ENCODE assay signal across 8 mouse cellular contexts in genomic region chr10:25359208-25359958, GRCm38 (mm10). TPM values are rescaled to one million over a fixed set of nuclear protein-coding genes. Genes with fewer than 3 reads are reported as not detected.
A peak's percentile ranks its signal among the peaks of the same experiment; 100 is the strongest.
DNase-seq lines count a peak whose midpoint lies in the region; ATAC-seq lines count a peak whose summit lies in the region.

Epb41l2 (plus strand) TSS chr10:25359798.

- peak within 1 kb of the TSS; percentile 82 for H3K4me3 ChIP-seq in intestine, embryonic 14.5 days (ENCODE audit: low read depth, low read length)

- peak within 1 kb of the TSS; percentile 84 for H3K27ac ChIP-seq in intestine, embryonic 14.5 days (ENCODE audit: low read depth)

- no peaks in the 10 kb centered on the region for H3K9me3 ChIP-seq in intestine, embryonic 14.5 days (ENCODE audit: control insufficient read depth, low read length)

- WGBS in intestine, embryonic 14.5 days = under 1% methylated on average over 53 of the region's 55 CpGs

- no peaks in the 10 kb centered on the region for H3K27me3 ChIP-seq in intestine, embryonic 14.5 days (replicated peaks; ENCODE audit: control insufficient read depth, insufficient read depth, low read length)

- DNase-seq in adrenal gland, adult 2 months = peak; percentile 97
- DNase-seq in embryo, embryonic 11 days = peak; percentile 91
- DNase-seq in gastrocnemius, postnatal 25 days = peak; percentile 95
- peak; percentile 99 for DNase-seq in intestine, embryonic 14.5 days (ENCODE audit: low spot score)
- DNase-seq in left cerebral cortex, postnatal 10 days (ENCODE audit: extremely low spot score in 1 of 2, low spot score in 2 of 2) = peak; percentile 88 to 92
- DNase-seq in right cerebral cortex, postnatal 10 days (ENCODE audit: low spot score in 2 of 2) = peak; percentile 92 to 94
- peak; percentile 93 for DNase-seq in urinary bladder, postnatal 14 days (ENCODE audit: low spot score)

- peaks cover 22% of the 10 kb centered on the region for H3K4me1 ChIP-seq in intestine, embryonic 14.5 days (replicated peaks; ENCODE audit: control insufficient read depth, insufficient read depth, low read length)

- peak within 1 kb of the TSS; percentile 69 for H3K4me2 ChIP-seq in intestine, embryonic 14.5 days (ENCODE audit: low read length)

- intact Hi-C loops in left cerebral cortex, postnatal 10 days (cut with DNase I) = no loop called here

- no peaks in the 10 kb centered on the region for H3K36me3 ChIP-seq in intestine, embryonic 14.5 days (ENCODE audit: control insufficient read depth, insufficient read depth, low read length)

- H3K9ac ChIP-seq in intestine, embryonic 14.5 days (ENCODE audit: low read length) = peak within 1 kb of the TSS; percentile 79

- ATAC-seq in intestine, embryonic 14.5 days (replicated peaks; ENCODE audit: low FRiP score, low TSS enrichment, low read depth) = peak; percentile 93
- ATAC-seq in megakaryocyte progenitor cell, adult 5-6 weeks (replicated peaks; ENCODE audit: poor library complexity) = peak; percentile 90

RNA-seq across cellular contexts. Expression of gene Epb41l2, which starts in this region (rescaled TPM):
- 10 to 100 TPM; 61.7 to 71.6 TPM for total RNA-seq in adrenal gland, adult 2 months (2021)
- 16.9 and 20.5 TPM in 2 replicates for polyA plus RNA-seq in adrenal gland, adult 2 months (2012; rRNA removed)
- total RNA-seq in gastrocnemius, postnatal 25 days (2021) = 10 to 100 TPM; 34.5 to 41.4 TPM
- polyA plus RNA-seq in intestine, embryonic 14.5 days (2014; fragmentation: Nextera tagmentation; extraction: Ambion mirVana) = 46.3 and 51.3 TPM in 2 replicates
- 100 to 1,000 TPM; 188 to 212 TPM for total RNA-seq in left cerebral cortex, postnatal 10 days (2021)
- 16.5 and 28.2 TPM in 2 replicates for total RNA-seq in megakaryocyte progenitor cell, adult 5-6 weeks (2015)
- total RNA-seq in megakaryocyte progenitor cell, adult 5-6 weeks (2017) = 19.1 and 24.6 TPM in 2 replicates

Comparison
In these comparisons a context has a peak if more than half of its experiments do, and no peak if none do; other contexts are left out.
1. Peak in every context shown above with its lines: DNase-seq, ATAC-seq, H3K4me3 ChIP-seq and H3K27ac ChIP-seq.